Mouse (Mus musculus): ENCODE measurements around the gene Rab40c.
A peak's percentile ranks its signal among the peaks of the same experiment; 100 is the strongest.

Gene Rab40c

GRCm38 (mm10) chr17:25945517-25946155 lies 26.1 kb upstream of the Rab40c start:
- DNase-seq = peak; percentile 49 to 64

GRCm38 (mm10) chr17:25944366-25945163 lies 25.0 kb upstream of the Rab40c start, which contains the start of the genes Pigq and Nhlrc4:
Pigq (minus strand) TSS chr17:25944936.
Nhlrc4 (minus strand) TSS chr17:25944961.
- no peak for DNase-seq

GRCm38 (mm10) chr17:25943769-25944168 lies 24.2 kb upstream of the Rab40c start:
- no peak for DNase-seq

GRCm38 (mm10) chr17:25943221-25943620 lies 23.7 kb upstream of the Rab40c start:
- no peak for DNase-seq

GRCm38 (mm10) chr17:25942597-25943151 lies 23.1 kb upstream of the Rab40c start:
- DNase-seq = no peak

GRCm38 (mm10) chr17:25941511-25942241 lies 22.1 kb upstream of the Rab40c start:
- DNase-seq = peak; percentile 90

- DNase-seq = no peak
These were observed 15.0 kb upstream of the Rab40c start for GRCm38 (mm10) chr17:25934526-25934925.

GRCm38 (mm10) chr17:25925348-25925747 lies 5.8 kb upstream of the Rab40c start:
- peak; percentile 90 to 91 for DNase-seq

GRCm38 (mm10) chr17:25922120-25922519 lies 2.6 kb upstream of the Rab40c start:
- peak; percentile 45 to 56 for DNase-seq

GRCm38 (mm10) chr17:25919786-25920642 lies 487 bp upstream of the Rab40c start:
- peak; percentile 100 for DNase-seq

- DNase-seq = no peak
These were observed 1.3 kb downstream of the Rab40c start for GRCm38 (mm10) chr17:25918037-25918750.

- no peak for DNase-seq
These were observed 2.4 kb downstream of the Rab40c start for GRCm38 (mm10) chr17:25916931-25917647.

- DNase-seq = no peak
These were observed 5.2 kb downstream of the Rab40c start for GRCm38 (mm10) chr17:25914295-25914694.

- DNase-seq = no peak
These were observed 5.7 kb downstream of the Rab40c start for GRCm38 (mm10) chr17:25913877-25914275.

GRCm38 (mm10) chr17:25913186-25913876 lies 6.2 kb downstream of the Rab40c start:
- DNase-seq = peak in 1 of 2 experiments; percentile 26

GRCm38 (mm10) chr17:25911816-25912215 lies 7.7 kb downstream of the Rab40c start:
- no peak for DNase-seq

- no peak for DNase-seq
These were observed 11.9 kb downstream of the Rab40c start for GRCm38 (mm10) chr17:25907640-25908039.

- DNase-seq = no peak
These were observed 16.5 kb downstream of the Rab40c start for GRCm38 (mm10) chr17:25903061-25903460.

GRCm38 (mm10) chr17:25900193-25900592 lies 19.3 kb downstream of the Rab40c start:
- DNase-seq = no peak

GRCm38 (mm10) chr17:25895891-25896290 lies 23.6 kb downstream of the Rab40c start:
- no peak for DNase-seq

Data from cerebellum, postnatal 10 days (tissue).